ENCODE assay signal across 11 mouse cellular contexts in the genomic region with DNA sequence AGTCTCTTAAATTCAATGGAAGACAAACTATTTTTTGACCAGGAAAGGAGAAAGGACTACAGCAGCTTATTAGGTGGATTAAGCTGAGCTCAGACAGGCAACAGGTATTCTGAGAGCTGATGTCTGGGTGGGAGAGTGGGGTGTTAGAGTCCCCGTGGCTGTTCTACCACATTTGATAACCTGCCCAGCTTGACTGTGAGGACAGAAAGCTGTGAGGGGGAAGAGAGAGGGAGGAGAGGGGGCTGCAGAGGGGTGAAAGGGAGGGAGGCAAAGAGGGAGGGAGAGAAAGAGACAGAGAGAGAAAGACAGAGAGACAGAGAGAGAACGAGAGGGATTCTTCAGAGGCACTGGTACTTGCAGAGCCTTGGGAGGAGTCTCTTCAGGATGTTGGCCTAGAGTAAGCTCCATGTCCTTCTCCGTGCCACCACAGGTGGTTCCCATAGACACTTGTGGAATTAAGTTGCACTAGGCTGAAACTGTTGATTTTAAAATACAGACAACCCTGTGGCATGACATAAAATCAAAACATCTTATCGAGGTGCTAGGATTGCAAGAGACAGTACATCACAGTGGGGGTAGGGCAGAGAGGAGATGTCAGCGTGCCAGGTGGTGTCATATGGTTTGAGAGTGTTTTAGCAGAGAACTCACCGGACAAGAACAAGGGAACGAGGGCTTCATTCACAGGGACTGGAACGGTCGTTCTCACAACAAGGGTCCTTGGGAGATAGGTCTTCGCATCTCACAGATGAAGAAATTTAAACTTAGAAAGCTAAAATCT.
A peak's percentile ranks its signal among the peaks of the same experiment; 100 is the strongest.
DNase-seq lines count a peak whose midpoint lies in the region; ATAC-seq and TF ChIP-seq lines count a peak whose summit lies in the region.
"Had no signal": no experiment of that assay in that cellular context is flagged by ENCODE, and none has a peak within 500 bp of the region (broad histone marks: within the 10 kb centered on the region; RNA-seq: fewer than 3 reads in every experiment).

No protein-coding gene starts in this region.

- H3K36me3 ChIP-seq in heart, embryonic 13.5 days: no peaks in the 10 kb centered on the region
- no peaks in the 10 kb centered on the region for H3K36me3 ChIP-seq in heart, embryonic 12.5 days
- H3K36me3 ChIP-seq in neural tube, embryonic 15.5 days: no peaks in the 10 kb centered on the region
- H3K36me3 ChIP-seq in forebrain, postnatal 0 days (ENCODE audit: insufficient read depth): no peaks in the 10 kb centered on the region
- H3K36me3 ChIP-seq: stomach, embryonic 15.5 days had no signal

- peak overlapping the region; percentile 19; the same call in 1 of the 2 replicates for H3K9ac ChIP-seq in heart, embryonic 13.5 days
- no peak overlapping the region for H3K9ac ChIP-seq in heart, embryonic 12.5 days
- no peak overlapping the region for H3K9ac ChIP-seq in neural tube, embryonic 15.5 days (replicated peaks)
- H3K9ac ChIP-seq in forebrain, postnatal 0 days: no peak overlapping the region
- H3K9ac ChIP-seq: liver, postnatal 0 days; stomach, embryonic 15.5 days had no signal

- no peak overlapping the region for H3K27ac ChIP-seq in heart, embryonic 13.5 days (replicated peaks)
- no peak overlapping the region for H3K27ac ChIP-seq in heart, embryonic 12.5 days (ENCODE audit: poor library complexity, severe bottlenecking)
- no peak overlapping the region for H3K27ac ChIP-seq in neural tube, embryonic 15.5 days (replicated peaks)
- H3K27ac ChIP-seq in forebrain, postnatal 0 days (ENCODE audit: low read depth, low read length): no peak overlapping the region
- H3K27ac ChIP-seq: stomach, embryonic 15.5 days had no signal

- 68% methylated on average over 10 of the region's 10 CpGs for WGBS in heart, embryonic 13.5 days
- 68% methylated on average over 10 of the region's 10 CpGs for WGBS in heart, embryonic 12.5 days
- WGBS in neural tube, embryonic 15.5 days: 75% methylated on average over 10 of the region's 10 CpGs
- WGBS in forebrain, postnatal 0 days: 64% methylated on average over 10 of the region's 10 CpGs

- no peaks in the 10 kb centered on the region for H3K27me3 ChIP-seq in heart, embryonic 13.5 days (replicated peaks)
- H3K27me3 ChIP-seq in heart, embryonic 12.5 days (replicated peaks): no peaks in the 10 kb centered on the region
- no peaks in the 10 kb centered on the region for H3K27me3 ChIP-seq in neural tube, embryonic 15.5 days (replicated peaks)
- H3K27me3 ChIP-seq in forebrain, postnatal 0 days (ENCODE audit: insufficient read depth, low read length): no peaks in the 10 kb centered on the region
- H3K27me3 ChIP-seq: stomach, embryonic 15.5 days had no signal

- no peak for TF ChIP-seq CTCF in forebrain, postnatal 0 days (IDR thresholded peaks at IDR 0.05; ENCODE audit: low read depth)

- H3K4me1 ChIP-seq in heart, embryonic 13.5 days: peaks cover 14% of the 10 kb centered on the region
- H3K4me1 ChIP-seq in heart, embryonic 12.5 days (replicated peaks): peaks cover 13% of the 10 kb centered on the region
- H3K4me1 ChIP-seq in neural tube, embryonic 15.5 days: peaks cover 14% of the 10 kb centered on the region
- peaks cover 7% of the 10 kb centered on the region; the same call in 1 of the 2 replicates for H3K4me1 ChIP-seq in forebrain, postnatal 0 days (ENCODE audit: insufficient read depth)
- H3K4me1 ChIP-seq: stomach, embryonic 15.5 days had no signal

- DNase-seq in neural tube, embryonic 10.5 days (ENCODE audit: extremely low spot score, low spot score): no peak
- DNase-seq in cerebellum, postnatal 10 days: peak; percentile 58 to 63
- no peak for DNase-seq in forebrain, postnatal 0 days
- DNase-seq in layer of hippocampus, postnatal 10 days (ENCODE audit: low spot score in 2 of 2): no peak
- DNase-seq in gastrocnemius, postnatal 4 days (ENCODE audit: low spot score in 2 of 2): no peak
- DNase-seq: liver, postnatal 0 days; lung, postnatal 4 days had no signal

- no peaks in the 10 kb centered on the region for H3K9me3 ChIP-seq in heart, embryonic 13.5 days
- H3K9me3 ChIP-seq in heart, embryonic 12.5 days (replicated peaks): no peaks in the 10 kb centered on the region
- H3K9me3 ChIP-seq in neural tube, embryonic 15.5 days (replicated peaks): no peaks in the 10 kb centered on the region
- H3K9me3 ChIP-seq in forebrain, postnatal 0 days (ENCODE audit: low read length): no peaks in the 10 kb centered on the region
- H3K9me3 ChIP-seq: stomach, embryonic 15.5 days had no signal

- ATAC-seq in heart, embryonic 13.5 days (ENCODE audit: extremely low read depth, insufficient number of reproducible peaks, low FRiP score, low TSS enrichment): no peak
- ATAC-seq in heart, embryonic 12.5 days (ENCODE audit: insufficient number of reproducible peaks, low FRiP score): no peak
- peak; percentile 14; the same call in 1 of the 2 replicates for ATAC-seq in neural tube, embryonic 15.5 days (ENCODE audit: low FRiP score)
- peak; percentile 52 for ATAC-seq in forebrain, postnatal 0 days
- ATAC-seq: liver, postnatal 0 days had no signal

- H3K4me3 ChIP-seq in heart, embryonic 13.5 days: no peak overlapping the region
- no peak overlapping the region for H3K4me3 ChIP-seq in heart, embryonic 12.5 days
- no peak overlapping the region for H3K4me3 ChIP-seq in neural tube, embryonic 15.5 days (replicated peaks)
- no peak overlapping the region for H3K4me3 ChIP-seq in forebrain, postnatal 0 days (ENCODE audit: low read depth, low read length)
- H3K4me3 ChIP-seq: stomach, embryonic 15.5 days had no signal

- no peak overlapping the region for H3K4me2 ChIP-seq in heart, embryonic 13.5 days
- H3K4me2 ChIP-seq in heart, embryonic 12.5 days: no peak overlapping the region
- no peak overlapping the region for H3K4me2 ChIP-seq in neural tube, embryonic 15.5 days
- H3K4me2 ChIP-seq in forebrain, postnatal 0 days (ENCODE audit: low read depth): 0 out of 2 replicates have a peak overlapping the region, but pooled peaks have one; percentile 11
- H3K4me2 ChIP-seq: stomach, embryonic 15.5 days had no signal

Comparison
In these comparisons a context has a peak if more than half of its experiments do, and no peak if none do; other contexts are left out.
1. ATAC-seq: peak in neural tube, embryonic 15.5 days (single experiment) and forebrain, postnatal 0 days (single experiment); none in heart, embryonic 13.5 days (single experiment) and heart, embryonic 12.5 days (single experiment).
2. DNase-seq: peak in cerebellum, postnatal 10 days (2 of 2); none in neural tube, embryonic 10.5 days (single experiment), forebrain, postnatal 0 days (single experiment), layer of hippocampus, postnatal 10 days (0 of 2) and gastrocnemius, postnatal 4 days (0 of 2).